In genomic region chr4:73790260-73791185, GRCm38 (mm10) we compare ENCODE assay signal across 8 mouse cellular contexts. TPM values are rescaled to one million over a fixed set of nuclear protein-coding genes. Genes with fewer than 3 reads are reported as not detected.
DNase-seq lines count a peak whose midpoint lies in the region; ATAC-seq lines count a peak whose summit lies in the region.

Gene Rasef (minus strand): TSS chr4:73790994.

- no peaks in the 10 kb centered on the region for H3K9me3 ChIP-seq in embryonic facial prominence, embryonic 13.5 days

- intact Hi-C loops in left cerebral cortex, postnatal 36 days (cut with DNase I), result no loop called here

- peaks cover 35% of the 10 kb centered on the region for H3K27me3 ChIP-seq in embryonic facial prominence, embryonic 13.5 days

- peak; percentile 13 to 20 for DNase-seq in cerebellum, postnatal 4 days (ENCODE audit: low spot score in 2 of 2)
- no peak for DNase-seq in cerebellum, adult 11 months
- peak; percentile 32 for DNase-seq in heart, postnatal 4 days
- peak; percentile 9 to 17 for DNase-seq in left cerebral cortex, postnatal 36 days (ENCODE audit: low spot score in 2 of 2)
- DNase-seq in mesoderm, embryonic 11.5 days (ENCODE audit: low read depth, low spot score), result peak; percentile 45
- peak; percentile 35 for DNase-seq in right cerebral cortex, postnatal 4 days

- peak within 1 kb of the TSS; percentile 71 for H3K9ac ChIP-seq in embryonic facial prominence, embryonic 13.5 days

- ATAC-seq in embryonic facial prominence, embryonic 13.5 days (ENCODE audit: insufficient number of reproducible peaks, insufficient read depth, low FRiP score, low TSS enrichment, low read depth), result peak; percentile 85
- ATAC-seq in erythroid progenitor cell, adult 5-6 weeks (replicated peaks; ENCODE audit: low FRiP score, poor library complexity, severe bottlenecking), result no peak

- 3% methylated on average over 87 of the region's 87 CpGs for WGBS in embryonic facial prominence, embryonic 13.5 days

- H3K4me2 ChIP-seq in embryonic facial prominence, embryonic 13.5 days, result peak within 1 kb of the TSS; percentile 99

- peak within 1 kb of the TSS; percentile 56 for H3K4me3 ChIP-seq in embryonic facial prominence, embryonic 13.5 days

- H3K27ac ChIP-seq in embryonic facial prominence, embryonic 13.5 days, result no peak within 1 kb of the TSS

- H3K4me1 ChIP-seq in embryonic facial prominence, embryonic 13.5 days, result peaks cover 11% of the 10 kb centered on the region; the same call in 1 of the 2 replicates

- H3K36me3 ChIP-seq in embryonic facial prominence, embryonic 13.5 days, result no peaks in the 10 kb centered on the region

RNA-seq across cellular contexts. Expression of gene Rasef, which starts in this region (rescaled TPM):
- polyA plus RNA-seq in embryonic facial prominence, embryonic 13.5 days (2015; fragmentation: Nextera tagmentation; extraction: Ambion mirVana), result 1.0 and 1.3 TPM in 2 replicates
- under 1 TPM; 0.61 to 0.83 TPM for total RNA-seq in heart, postnatal 4 days (2021)
- under 1 TPM; 0.10 to 0.18 TPM for total RNA-seq in left cerebral cortex, postnatal 36 days (2021)
- not detected in 2 replicates for total RNA-seq in erythroid progenitor cell, adult 5-6 weeks (2015; ENCODE audit: low replicate concordance)
- total RNA-seq in erythroid progenitor cell, adult 5-6 weeks (2017; ENCODE audit: low replicate concordance), result not detected in 2 replicates

Comparison
In these comparisons a context has a peak if more than half of its experiments do, and no peak if none do; other contexts are left out.
1. Peak in DNase-seq in heart, postnatal 4 days; RNA of the gene not detected or under 1 TPM.
2. Peak in DNase-seq in left cerebral cortex, postnatal 36 days; RNA of the gene not detected or under 1 TPM.